Mouse (Mus musculus) cerebellum, postnatal 4 days (tissue): ENCODE measurements around the gene Lhx6.

Source experiments
- DNase-seq, 2 experiments: peaks; one replicate each; pipeline ENCODE4 v3.0.0; 2022; ENCODE audit warnings: low spot score in 2 of 2, mixed read lengths in 1 of 2

Lhx6 gene

GRCm38 (mm10) chr2:36035413-36036081 lies 69.7 kb downstream of the Lhx6 start:
- no peak for DNase-seq

- no peak for DNase-seq
Observed at GRCm38 (mm10) chr2:36034898-36035297, 70.3 kb downstream of the Lhx6 start.

- no peak for DNase-seq
Observed at GRCm38 (mm10) chr2:36033966-36034365, 71.2 kb downstream of the Lhx6 start.

GRCm38 (mm10) chr2:36032884-36033283 lies 72.3 kb downstream of the Lhx6 start:
- no peak for DNase-seq
